Mouse (Mus musculus): ENCODE measurements around the gene Ugt2a2. TPM values are rescaled to one million over a fixed set of nuclear protein-coding genes. Genes with fewer than 3 reads are reported as not detected.
"Not testable (repeated sequence)": the region's sequence is repeated elsewhere in the genome, so short reads cannot be mapped to it uniquely, and the experiment has no call there.

The Ugt2a2 gene
- polyA plus RNA-seq, 1 experiment from 2014 or later: not detected

- Histone ChIP-seq H3K9me3 (ENCODE audit: control insufficient read depth, low read length) (no peaks in the 10 kb centered on the region), H3K9ac (ENCODE audit: low read depth, low read length) (no peak overlapping the region), H3K4me1 (ENCODE audit: control insufficient read depth, insufficient read depth, low read length) (no peaks in the 10 kb centered on the region), H3K27me3 (replicated peaks; ENCODE audit: control insufficient read depth, insufficient read depth, low read length) (no peaks in the 10 kb centered on the region), H3K27ac (ENCODE audit: low read length) (peak overlapping the region; percentile 51; the same call in 1 of the 2 replicates), H3K4me3 (ENCODE audit: low read length) (no peak overlapping the region), H3K36me3 (ENCODE audit: control insufficient read depth, insufficient read depth, low read length) (no peaks in the 10 kb centered on the region), H3K4me2 (ENCODE audit: low read depth, low read length) (no peak overlapping the region)
- 64% methylated on average over 3 of the region's 3 CpGs for WGBS
- peak; percentile 85 for ATAC-seq
Observed at GRCm38 (mm10) chr5:87456216-87456850, 25.7 kb downstream of the Ugt2a2 start.

DNA sequence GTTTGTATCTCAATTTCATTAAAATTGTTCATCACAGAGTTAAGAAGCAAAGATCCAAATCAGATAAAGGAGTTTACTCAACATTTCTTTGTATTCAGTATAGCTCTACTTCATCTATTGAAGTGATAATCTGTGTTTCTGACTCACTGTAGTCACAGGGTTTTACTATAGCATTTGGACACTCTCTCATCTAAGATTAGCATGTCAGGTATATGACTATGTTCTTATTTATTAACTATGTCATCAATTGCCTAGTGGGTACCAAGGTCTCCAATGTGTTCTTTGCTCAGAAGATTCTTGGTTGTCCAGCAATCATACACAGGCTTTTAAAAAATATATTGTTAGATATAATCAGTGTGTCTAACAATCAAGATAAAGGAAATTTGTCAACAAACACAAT is 26.5 kb downstream of the Ugt2a2 start:
- ATAC-seq: peak; percentile 51
- Histone ChIP-seq H3K4me3 (ENCODE audit: low read length) (no peak overlapping the region), H3K36me3 (ENCODE audit: control insufficient read depth, insufficient read depth, low read length) (no peaks in the 10 kb centered on the region), H3K9ac (ENCODE audit: low read depth, low read length) (no peak overlapping the region), H3K27me3 (replicated peaks; ENCODE audit: control insufficient read depth, insufficient read depth, low read length) (no peaks in the 10 kb centered on the region), H3K9me3 (ENCODE audit: control insufficient read depth, low read length) (no peaks in the 10 kb centered on the region), H3K4me2 (ENCODE audit: low read depth, low read length) (no peak overlapping the region), H3K4me1 (ENCODE audit: control insufficient read depth, insufficient read depth, low read length) (no peaks in the 10 kb centered on the region), H3K27ac (ENCODE audit: low read length) (no peak overlapping the region)

GRCm38 (mm10) chr5:87452514-87452913 is 29.5 kb downstream of the Ugt2a2 start:
- not testable (repeated sequence) for H3K4me3 ChIP-seq (ENCODE audit: low read length); H3K4me2 ChIP-seq (ENCODE audit: low read depth, low read length); H3K9ac ChIP-seq (ENCODE audit: low read depth, low read length); H3K4me1 ChIP-seq (ENCODE audit: control insufficient read depth, insufficient read depth, low read length); H3K36me3 ChIP-seq (ENCODE audit: control insufficient read depth, insufficient read depth, low read length); H3K27ac ChIP-seq (ENCODE audit: low read length); ATAC-seq; H3K9me3 ChIP-seq (ENCODE audit: control insufficient read depth, low read length); H3K27me3 ChIP-seq (replicated peaks; ENCODE audit: control insufficient read depth, insufficient read depth, low read length)
- 86% methylated on average over 4 of the region's 5 CpGs for WGBS

DNA sequence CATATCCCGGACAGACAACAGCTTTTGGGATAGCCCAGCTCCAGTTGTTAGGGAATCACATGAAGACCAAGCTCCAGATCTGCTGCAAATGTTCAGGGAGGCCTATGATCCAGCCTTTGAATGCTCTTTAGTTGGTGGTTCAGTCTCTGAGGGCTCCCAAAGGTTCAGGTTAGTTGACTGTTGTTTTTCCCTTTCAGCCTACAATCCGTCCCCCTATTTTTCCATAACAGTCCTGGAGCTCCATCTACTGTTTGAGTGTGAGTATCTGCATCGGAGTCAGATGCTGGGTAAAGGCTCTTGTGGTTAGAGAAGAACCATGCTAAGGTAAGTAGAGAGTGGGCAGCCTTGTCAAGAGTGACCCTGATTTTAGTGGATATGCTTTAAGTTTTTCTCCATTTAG is 45.8 kb downstream of the Ugt2a2 start:
- Histone ChIP-seq H3K4me2 (ENCODE audit: low read depth, low read length) (no peak overlapping the region), H3K9ac (ENCODE audit: low read depth, low read length) (no peak overlapping the region), H3K36me3 (ENCODE audit: control insufficient read depth, insufficient read depth, low read length) (no peaks in the 10 kb centered on the region), H3K9me3 (ENCODE audit: control insufficient read depth, low read length) (no peaks in the 10 kb centered on the region), H3K27ac (ENCODE audit: low read length) (no peak overlapping the region), H3K4me1 (ENCODE audit: control insufficient read depth, insufficient read depth, low read length) (no peaks in the 10 kb centered on the region), H3K4me3 (ENCODE audit: low read length) (no peak overlapping the region), H3K27me3 (replicated peaks; ENCODE audit: control insufficient read depth, insufficient read depth, low read length) (no peaks in the 10 kb centered on the region)
- WGBS: 39% methylated on average over 3 of the region's 3 CpGs
- peak; percentile 79 for ATAC-seq

GRCm38 (mm10) chr5:87425676-87426075 is 56.4 kb downstream of the Ugt2a2 start:
- no peak overlapping the region for H3K4me3 ChIP-seq (ENCODE audit: low read length)
- no peaks in the 10 kb centered on the region for H3K36me3 ChIP-seq (ENCODE audit: control insufficient read depth, insufficient read depth, low read length)
- H3K27ac ChIP-seq (ENCODE audit: low read length): no peak overlapping the region
- no peak for ATAC-seq
- WGBS: 82% methylated on average over 3 of the region's 3 CpGs
- H3K4me2 ChIP-seq (ENCODE audit: low read depth, low read length): no peak overlapping the region
- no peaks in the 10 kb centered on the region for H3K4me1 ChIP-seq (ENCODE audit: control insufficient read depth, insufficient read depth, low read length)
- H3K9me3 ChIP-seq (ENCODE audit: control insufficient read depth, low read length): no peaks in the 10 kb centered on the region
- H3K9ac ChIP-seq (ENCODE audit: low read depth, low read length): no peak overlapping the region
- H3K27me3 ChIP-seq (replicated peaks; ENCODE audit: control insufficient read depth, insufficient read depth, low read length): no peaks in the 10 kb centered on the region

- not testable (repeated sequence) for H3K36me3 ChIP-seq (ENCODE audit: control insufficient read depth, insufficient read depth, low read length); H3K4me2 ChIP-seq (ENCODE audit: low read depth, low read length); ATAC-seq; H3K9ac ChIP-seq (ENCODE audit: low read depth, low read length); H3K4me1 ChIP-seq (ENCODE audit: control insufficient read depth, insufficient read depth, low read length); H3K27ac ChIP-seq (ENCODE audit: low read length); H3K9me3 ChIP-seq (ENCODE audit: control insufficient read depth, low read length); H3K4me3 ChIP-seq (ENCODE audit: low read length); H3K27me3 ChIP-seq (replicated peaks; ENCODE audit: control insufficient read depth, insufficient read depth, low read length)
- 94% methylated on average over 1 of the region's 2 CpGs for whole genome bisulfite sequencing
Observed at GRCm38 (mm10) chr5:87424041-87424440, 58.0 kb downstream of the Ugt2a2 start, which contains the start of gene Ugt2b38. Gene Ugt2b38, minus strand, starts transcription at chr5:87424203.

Other genes with a start within 250 kb of the Ugt2a2 start
- gene Ugt2b37, start 227.5 kb downstream of the Ugt2a2 start, polyA plus RNA-seq (2015; fragmentation: Nextera tagmentation; extraction: Ambion mirVana): not detected in 2 replicates
- gene Ugt2a3, start 145.1 kb downstream of the Ugt2a2 start, polyA plus RNA-seq (2015; fragmentation: Nextera tagmentation; extraction: Ambion mirVana): 4.8 and 6.1 TPM in 2 replicates
- not detected in 2 replicates for gene Ugt2b38, start 58.1 kb downstream of the Ugt2a2 start, polyA plus RNA-seq (2015; fragmentation: Nextera tagmentation; extraction: Ambion mirVana)
- gene Gm43638, start 4.5 kb upstream of the Ugt2a2 start, polyA plus RNA-seq (2015; fragmentation: Nextera tagmentation; extraction: Ambion mirVana): not detected in 2 replicates
- gene Ugt2a1, start 8.6 kb upstream of the Ugt2a2 start, polyA plus RNA-seq (2015; fragmentation: Nextera tagmentation; extraction: Ambion mirVana): not detected in 2 replicates
- gene Sult1b1, start 55.9 kb upstream of the Ugt2a2 start, polyA plus RNA-seq (2015; fragmentation: Nextera tagmentation; extraction: Ambion mirVana): 98.8 and 129 TPM in 2 replicates
- gene Sult1d1, start 86.8 kb upstream of the Ugt2a2 start, polyA plus RNA-seq (2015; fragmentation: Nextera tagmentation; extraction: Ambion mirVana): 66.6 and 85.2 TPM in 2 replicates
- gene Sult1e1, start 109.3 kb upstream of the Ugt2a2 start, polyA plus RNA-seq (2015; fragmentation: Nextera tagmentation; extraction: Ambion mirVana): not detected in 2 replicates
- gene Csn1s1, start 183.9 kb upstream of the Ugt2a2 start, polyA plus RNA-seq (2015; fragmentation: Nextera tagmentation; extraction: Ambion mirVana): not detected in 2 replicates
- not detected in 2 replicates for gene Csn2, start 217.4 kb upstream of the Ugt2a2 start, polyA plus RNA-seq (2015; fragmentation: Nextera tagmentation; extraction: Ambion mirVana)

All from intestine, embryonic 16.5 days (tissue).